Mouse (Mus musculus): ENCODE measurements around the gene Olfr700.
"Not testable (repeated sequence)": the region's sequence is repeated elsewhere in the genome, so short reads cannot be mapped to it uniquely, and the experiment has no call there.

The Olfr700 gene

DNA sequence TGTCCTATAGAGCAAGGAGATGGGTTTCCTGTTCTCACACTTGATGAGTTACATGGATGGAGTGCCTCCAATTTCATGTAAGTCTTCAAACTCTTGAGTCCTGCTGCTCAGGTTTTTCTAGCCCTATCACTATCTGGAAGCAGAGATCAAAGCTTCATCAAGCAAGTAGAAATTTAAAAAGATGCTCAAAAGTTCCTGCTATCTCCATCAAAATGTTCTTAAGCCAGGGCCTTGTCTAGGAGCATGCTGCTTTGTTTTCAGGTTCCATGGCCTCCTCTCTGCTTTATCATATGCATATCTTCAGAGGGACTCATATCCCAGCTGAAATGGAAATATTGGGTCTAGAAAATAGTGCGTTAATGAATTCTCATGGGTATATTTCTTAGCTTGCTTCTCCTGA lies at the start of gene Olfr700:
Gene Olfr700, minus strand, starts transcription at position 101 of the 400 bp plus-strand sequence.
- no peak for DNase-seq (ENCODE audit: low spot score in 2 of 2)

DNA sequence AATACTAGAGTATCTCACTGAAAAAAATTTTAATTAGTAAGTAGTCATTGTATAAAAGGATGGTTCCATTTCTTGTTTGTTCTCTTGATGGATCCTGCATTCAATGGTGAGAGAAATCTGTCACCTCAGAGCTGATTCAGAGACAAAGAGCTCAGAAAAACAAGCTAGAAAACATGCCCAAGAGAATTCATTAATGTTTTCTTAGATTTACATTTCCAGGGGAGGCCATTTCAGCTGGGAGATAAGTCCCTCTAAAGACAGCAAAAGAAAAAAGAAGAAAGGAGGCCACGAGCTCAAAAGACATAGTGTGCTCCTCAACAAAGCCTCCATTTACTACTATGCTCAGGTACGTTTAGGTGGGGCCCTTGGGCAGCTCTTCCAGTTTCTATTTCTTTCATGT lies 34.4 kb upstream of the Olfr700 start, which contains the start of gene Olfr703:
Gene Olfr703, plus strand, starts transcription at position 301 of the 400 bp plus-strand sequence.
- no peak for DNase-seq (ENCODE audit: low spot score in 2 of 2)

DNA sequence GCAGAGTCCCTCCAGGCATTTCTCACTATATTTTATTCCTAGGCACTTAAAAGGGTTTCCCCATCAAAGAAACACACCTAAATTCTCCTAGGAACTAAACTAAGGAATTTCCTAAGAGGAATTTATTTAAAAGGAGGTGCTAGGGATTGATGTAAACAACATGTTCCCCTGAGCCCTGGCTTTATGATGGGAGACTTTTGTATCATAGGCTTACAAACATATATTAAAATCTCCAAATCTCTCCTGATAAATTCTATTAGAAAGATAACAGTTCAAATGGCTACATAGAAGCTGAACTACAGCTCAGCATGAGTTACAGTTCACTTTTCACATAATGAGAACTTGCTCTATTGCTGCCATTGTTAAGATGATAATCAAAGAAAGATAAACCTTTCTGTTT lies 25.2 kb upstream of the Olfr700 start, which contains the start of gene Olfr702:
Gene Olfr702, minus strand, starts transcription at position 101 of the 400 bp plus-strand sequence.
- no peak for DNase-seq (ENCODE audit: low spot score in 2 of 2)

DNA sequence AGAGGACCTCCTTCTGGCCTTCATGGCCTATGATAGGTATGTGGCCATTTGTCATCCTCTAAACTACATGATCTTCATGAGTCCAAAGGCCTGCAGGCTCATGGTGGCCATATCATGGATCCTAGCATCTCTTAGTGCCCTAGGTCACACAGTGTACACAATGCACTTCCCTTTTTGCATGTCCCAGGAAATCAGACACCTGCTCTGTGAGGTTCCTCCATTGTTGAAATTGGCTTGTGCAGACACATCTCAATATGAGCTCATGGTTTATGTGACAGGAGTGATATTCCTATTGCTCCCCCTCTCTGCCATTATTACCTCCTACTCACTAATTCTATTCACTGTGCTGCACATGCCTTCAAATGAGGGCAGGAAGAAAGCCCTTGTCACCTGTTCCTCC lies 9.8 kb upstream of the Olfr700 start:
- DNase-seq (ENCODE audit: low spot score in 2 of 2): no peak

DNA sequence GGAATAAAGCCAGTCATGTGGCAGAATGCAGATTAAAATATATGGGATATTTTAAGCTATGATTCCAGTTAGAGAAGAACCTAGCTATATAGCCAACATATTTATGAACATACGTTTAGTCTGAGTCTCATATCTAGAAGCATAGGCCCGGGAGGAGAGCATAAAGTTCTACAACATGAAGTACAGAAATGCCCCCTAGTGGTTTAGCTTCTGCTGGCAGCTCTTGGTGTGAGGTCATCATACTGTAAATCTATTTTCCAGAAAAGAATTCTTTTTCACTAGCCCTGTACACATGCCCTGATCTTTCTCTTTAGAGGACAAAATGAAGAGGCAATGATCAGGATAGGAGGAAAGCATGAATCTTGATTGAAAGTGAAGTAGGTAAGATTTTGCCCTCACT lies 7.1 kb upstream of the Olfr700 start:
- no peak for DNase-seq (ENCODE audit: low spot score in 2 of 2)

DNA sequence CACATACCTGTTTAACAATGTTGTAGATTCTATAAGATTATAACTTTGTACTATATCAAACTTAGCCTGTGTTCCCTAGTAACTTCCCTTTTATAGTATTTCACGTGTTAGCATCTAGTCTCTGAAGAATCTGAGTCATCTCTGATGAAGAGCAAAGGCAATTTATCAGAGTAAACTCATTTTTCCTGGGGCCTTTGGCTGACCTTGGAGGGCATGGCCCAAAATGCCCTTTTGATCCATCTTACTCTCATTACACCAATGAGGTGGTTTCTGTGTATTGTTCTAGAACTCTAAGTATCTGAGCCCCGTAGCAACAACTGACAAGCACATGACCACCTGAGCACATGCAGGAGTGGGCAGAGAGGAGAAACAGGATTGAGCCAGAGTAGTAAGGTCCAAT lies 5.2 kb upstream of the Olfr700 start, which contains the start of gene Olfr701:
Gene Olfr701, plus strand, starts transcription at position 301 of the 400 bp plus-strand sequence.
- no peak for DNase-seq (ENCODE audit: low spot score in 2 of 2)

DNA sequence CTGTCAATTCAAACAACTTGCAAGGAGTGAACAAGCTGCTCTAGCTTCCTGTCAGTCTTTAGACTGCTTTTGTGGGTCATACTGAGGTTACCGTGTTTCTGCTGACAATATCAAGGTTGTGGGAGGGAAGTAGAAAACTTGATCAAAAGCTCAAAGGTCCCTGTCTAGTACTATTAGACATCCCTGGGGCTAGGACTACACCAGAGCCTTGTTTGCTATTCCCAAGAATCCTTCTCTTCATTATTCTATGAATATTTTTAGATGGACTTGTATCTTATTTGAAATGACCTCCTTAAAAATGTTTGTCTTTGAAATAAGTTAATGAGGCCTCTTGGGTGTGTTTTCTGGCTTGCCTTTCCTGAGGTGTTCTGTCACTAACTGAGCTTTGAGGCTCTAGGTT lies 15.5 kb downstream of the Olfr700 start, which contains the start of gene Olfr699:
Gene Olfr699, minus strand, starts transcription at position 101 of the 400 bp plus-strand sequence.
- DNase-seq (ENCODE audit: low spot score in 2 of 2): no peak

DNA sequence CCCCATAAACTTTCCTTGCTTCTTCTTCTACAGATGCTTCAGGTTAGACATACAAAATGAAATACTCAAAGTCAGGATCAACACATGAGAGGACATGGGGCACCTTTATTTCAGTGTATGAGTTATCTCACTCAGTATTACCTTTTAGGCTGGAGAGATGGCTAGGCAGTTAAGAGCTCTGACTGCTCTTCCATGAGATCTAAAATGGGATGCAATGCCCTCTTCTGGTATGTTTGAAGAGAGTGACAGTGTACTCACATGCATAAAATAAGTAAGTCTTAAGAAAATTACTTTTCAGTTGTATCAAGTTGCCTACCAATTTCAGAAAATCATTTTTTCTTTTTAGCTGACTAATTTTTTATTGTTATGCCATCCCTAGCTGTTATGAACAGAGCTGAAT lies 20.3 kb downstream of the Olfr700 start:
- DNase-seq (ENCODE audit: low spot score in 2 of 2): no peak

DNA sequence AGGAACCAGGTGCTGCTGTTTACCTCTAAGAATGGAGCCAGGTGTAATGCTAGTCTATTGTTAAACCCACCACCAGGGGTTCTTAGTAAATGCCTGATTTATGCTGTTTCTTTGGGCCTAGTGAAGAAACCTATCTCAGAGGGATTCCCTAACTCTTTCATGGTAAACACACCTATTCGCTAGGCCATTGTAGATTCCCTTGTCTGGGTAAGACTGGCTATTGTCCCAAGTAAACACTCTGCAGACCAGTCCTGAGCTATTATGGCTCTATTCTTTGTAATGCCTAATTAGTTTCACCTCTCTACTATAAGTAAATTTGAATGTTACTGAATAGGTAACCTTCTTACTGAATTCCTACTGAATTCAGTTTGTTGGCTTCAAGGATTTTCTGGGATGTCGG lies 47.6 kb downstream of the Olfr700 start:
- DNase-seq (ENCODE audit: low spot score in 2 of 2): not testable (repeated sequence)

DNA sequence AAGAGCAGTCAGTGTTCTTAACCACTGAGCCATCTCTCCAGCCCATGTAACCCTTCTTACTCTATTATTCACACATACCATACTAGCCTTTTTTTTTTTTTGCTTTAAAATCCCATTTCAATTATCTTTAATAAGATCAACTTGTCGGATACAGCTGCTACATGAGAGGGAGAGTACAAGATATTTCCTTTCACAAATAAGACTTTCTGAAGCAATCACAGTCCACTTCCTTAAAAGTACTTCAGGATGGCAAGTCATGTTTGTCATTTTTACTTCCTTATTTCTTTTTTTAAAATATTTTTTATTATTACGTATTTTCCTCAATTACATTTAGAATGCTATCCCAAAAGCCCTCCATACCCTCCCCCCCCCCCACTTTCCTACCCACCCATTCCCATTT lies 49.8 kb downstream of the Olfr700 start:
- no peak for DNase-seq (ENCODE audit: low spot score in 2 of 2)
